Mouse (Mus musculus) heart, embryonic 15.5 days (tissue): ENCODE data around the gene C130074G19Rik. TPM values are rescaled to one million over a fixed set of nuclear protein-coding genes. Genes with fewer than 3 reads are reported as not detected.

Source experiments
- ATAC-seq: fragments of 200-750 bp; cut with Nextera tagmentation; replicated peaks from 2 replicates; pipeline ENCODE4 v1.8.0; 2017; ENCODE audit warnings: low read depth, moderate TSS enrichment; ENCODE audit not compliant: insufficient number of reproducible peaks, insufficient read depth, low FRiP score
- H3K27ac ChIP-seq: fragments of 300-500 bp; sonication (generic); 2 replicates; pipeline ENCODE4 v1.5.1; 2015; ENCODE audit warnings: mild to moderate bottlenecking, inconsistent platforms
- H3K27me3 ChIP-seq: fragments of 300-500 bp; sonication (generic); 2 replicates; pipeline ENCODE4 v1.6.1; 2015; ENCODE audit warnings: inconsistent platforms
- H3K36me3 ChIP-seq: fragments of 300-500 bp; sonication (generic); 2 replicates; pipeline ENCODE4 v1.6.1; 2015; ENCODE audit warnings: mild to moderate bottlenecking, inconsistent platforms
- H3K4me1 ChIP-seq: fragments of 300-500 bp; sonication (generic); replicated peaks from 2 replicates; pipeline ENCODE4 v1.6.1; 2015; ENCODE audit warnings: inconsistent platforms
- H3K4me2 ChIP-seq: fragments of 300-500 bp; sonication (generic); 2 replicates; pipeline ENCODE4 v1.6.1; 2015; ENCODE audit warnings: inconsistent platforms, mild to moderate bottlenecking, moderate library complexity
- H3K4me3 ChIP-seq: fragments of 300-500 bp; sonication (generic); 2 replicates; pipeline ENCODE4 v1.5.1; 2015; ENCODE audit warnings: mild to moderate bottlenecking, inconsistent platforms
- H3K9ac ChIP-seq: fragments of 300-500 bp; sonication (generic); 2 replicates; pipeline ENCODE4 v1.6.1; 2015; ENCODE audit warnings: mild to moderate bottlenecking, inconsistent platforms
- H3K9me3 ChIP-seq: fragments of 300-500 bp; sonication (generic); replicated peaks from 2 replicates; pipeline ENCODE4 v1.6.1; 2016; ENCODE audit warnings: inconsistent platforms
- WGBS: fragments of 180-500 bp; shearing (Covaris S2); methylation state at CpG from one replicate; pipeline ENCODE4 v1.1.7; 2015; ENCODE audit warnings: mixed read lengths; 5-methylcytosine and 5-hydroxymethylcytosine counted together
- polyA plus RNA-seq: library from polyadenylated mRNA; unstranded; fragments of >200 nt; fragmentation: Nextera tagmentation; extraction: Ambion mirVana; gene quantifications from 2 replicates; pipeline ENCODE4 v1.2.1, GENCODE M21; 2015

The C130074G19Rik gene
- polyA plus RNA-seq, 1 experiment from 2014 or later, result 0.93 TPM

DNA sequence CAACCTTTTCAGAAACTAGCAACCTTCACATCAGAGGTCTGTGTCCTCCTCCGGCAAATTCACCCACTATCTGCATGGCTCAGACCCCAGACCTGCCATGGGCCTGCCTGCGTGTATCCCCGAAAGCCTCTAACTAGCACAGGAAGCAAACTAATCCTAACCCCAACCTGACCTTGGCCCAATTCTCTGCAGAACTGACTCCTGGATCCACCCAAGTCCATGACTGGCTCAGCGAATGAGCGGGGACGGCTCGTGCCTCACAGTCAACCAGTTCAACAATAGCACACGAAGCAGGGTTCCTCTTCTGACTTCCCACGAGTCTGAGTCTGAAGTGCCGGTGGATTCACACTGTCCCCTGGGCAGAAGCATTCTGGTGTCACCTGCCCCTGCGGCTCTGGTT lies 9.1 kb downstream of the C130074G19Rik start:
- Histone ChIP-seq H3K4me1 (peaks cover 2% of the 10 kb centered on the region; the same call in 1 of the 2 replicates), H3K36me3 (no peaks in the 10 kb centered on the region), H3K4me3 (no peak overlapping the region), H3K27ac (no peak overlapping the region), H3K4me2 (no peak overlapping the region), H3K27me3 (no peaks in the 10 kb centered on the region), H3K9ac (no peak overlapping the region), H3K9me3 (no peaks in the 10 kb centered on the region)
- no peak for ATAC-seq
- 78% methylated on average over 11 of the region's 11 CpGs for WGBS

DNA sequence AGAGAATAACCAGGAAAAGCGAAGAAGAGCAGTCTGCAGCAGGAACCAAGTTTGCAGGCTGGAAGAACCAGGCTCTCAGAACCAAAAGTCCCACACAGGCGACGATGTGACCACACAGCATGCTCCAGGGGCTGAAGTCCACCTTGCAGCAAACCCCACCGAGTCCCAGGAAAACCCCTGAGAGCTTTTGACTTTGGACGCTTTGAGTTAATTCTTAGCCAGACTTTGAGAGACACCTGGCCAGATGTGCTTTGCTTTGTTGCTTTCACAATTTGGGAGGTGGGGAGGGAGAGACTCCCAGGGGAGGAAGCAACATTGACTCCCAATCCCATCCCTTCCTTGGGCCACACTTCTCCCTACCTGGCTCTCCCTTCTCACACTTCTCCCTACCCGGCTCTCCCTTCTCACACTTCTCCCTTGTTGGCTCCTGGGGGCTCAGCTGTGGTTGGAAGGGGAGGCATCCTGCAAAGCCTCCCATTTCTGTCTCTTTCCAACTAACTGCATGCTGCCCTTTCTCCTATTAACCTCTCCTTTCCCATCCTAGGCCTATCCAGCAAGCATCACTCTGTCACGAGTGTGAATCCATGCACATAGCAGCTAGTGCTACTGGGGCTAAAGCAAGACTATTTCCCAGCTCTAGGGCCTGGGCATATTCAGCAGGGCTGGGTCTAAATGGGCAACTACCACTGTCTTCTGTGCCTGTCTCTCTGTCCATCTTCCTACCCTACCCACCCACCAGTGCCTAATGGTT lies 10.8 kb downstream of the C130074G19Rik start:
- Histone ChIP-seq H3K4me2 (no peak overlapping the region), H3K27ac (no peak overlapping the region), H3K4me1 (peaks cover 2% of the 10 kb centered on the region; the same call in 1 of the 2 replicates), H3K4me3 (no peak overlapping the region), H3K9me3 (no peaks in the 10 kb centered on the region), H3K36me3 (no peaks in the 10 kb centered on the region), H3K27me3 (no peaks in the 10 kb centered on the region), H3K9ac (no peak overlapping the region)
- 75% methylated on average over 7 of the region's 7 CpGs for WGBS
- no peak for ATAC-seq

DNA sequence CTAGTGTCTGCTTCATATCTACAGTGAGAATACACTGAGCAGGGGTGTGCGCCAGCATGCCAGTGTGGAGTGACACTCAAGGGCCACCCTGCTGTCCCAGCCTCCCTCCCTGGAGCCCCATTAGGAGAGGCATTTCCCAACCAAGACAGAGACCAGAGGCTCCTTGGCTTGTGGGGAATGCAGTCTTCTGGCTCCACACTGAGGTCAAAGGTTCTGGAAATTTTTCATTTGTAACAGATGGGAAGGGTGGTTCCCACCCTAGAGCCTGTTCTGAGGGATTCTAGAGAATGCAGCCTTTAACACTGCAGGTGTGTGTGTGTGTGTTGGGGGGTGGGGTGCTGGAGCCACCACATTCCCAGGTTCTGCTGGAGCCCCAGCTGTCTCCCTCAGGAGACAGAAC lies 11.5 kb downstream of the C130074G19Rik start:
- Histone ChIP-seq H3K36me3 (no peaks in the 10 kb centered on the region), H3K4me2 (no peak overlapping the region), H3K9ac (no peak overlapping the region), H3K4me3 (no peak overlapping the region), H3K4me1 (peaks cover 2% of the 10 kb centered on the region; the same call in 1 of the 2 replicates), H3K27ac (no peak overlapping the region), H3K9me3 (no peaks in the 10 kb centered on the region), H3K27me3 (no peaks in the 10 kb centered on the region)
- no peak for ATAC-seq
- 70% methylated on average over 1 of the region's 1 CpGs for whole genome bisulfite sequencing

- Histone ChIP-seq H3K4me3 (no peak overlapping the region), H3K36me3 (no peaks in the 10 kb centered on the region), H3K9me3 (no peaks in the 10 kb centered on the region), H3K9ac (no peak overlapping the region), H3K27me3 (no peaks in the 10 kb centered on the region), H3K4me2 (no peak overlapping the region), H3K4me1 (peaks cover 2% of the 10 kb centered on the region; the same call in 1 of the 2 replicates), H3K27ac (no peak overlapping the region)
- WGBS, result 77% methylated on average over 11 of the region's 11 CpGs
- ATAC-seq, result no peak
Observed at GRCm38 (mm10) chr1:184870646-184871385, 12.2 kb downstream of the C130074G19Rik start.

- no peak for ATAC-seq
- no peak overlapping the region for H3K9ac ChIP-seq
- no peaks in the 10 kb centered on the region for H3K9me3 ChIP-seq
- H3K27ac ChIP-seq, result no peak overlapping the region
- H3K4me1 ChIP-seq, result peaks cover 2% of the 10 kb centered on the region; the same call in 1 of the 2 replicates
- H3K4me3 ChIP-seq, result no peak overlapping the region
- WGBS, result 72% methylated on average over 4 of the region's 4 CpGs
- H3K27me3 ChIP-seq, result no peaks in the 10 kb centered on the region
- H3K36me3 ChIP-seq, result no peaks in the 10 kb centered on the region
- H3K4me2 ChIP-seq, result no peak overlapping the region
Observed at GRCm38 (mm10) chr1:184869939-184870565, 13.0 kb downstream of the C130074G19Rik start.

- Histone ChIP-seq H3K9me3 (no peaks in the 10 kb centered on the region), H3K27ac (no peak overlapping the region), H3K36me3 (no peaks in the 10 kb centered on the region), H3K4me2 (no peak overlapping the region), H3K4me3 (no peak overlapping the region), H3K9ac (no peak overlapping the region), H3K4me1 (peaks cover 2% of the 10 kb centered on the region; the same call in 1 of the 2 replicates), H3K27me3 (no peaks in the 10 kb centered on the region)
- 71% methylated on average over 3 of the region's 3 CpGs for WGBS
- no peak for ATAC-seq
Observed at GRCm38 (mm10) chr1:184867640-184868120, 15.3 kb downstream of the C130074G19Rik start.

DNA sequence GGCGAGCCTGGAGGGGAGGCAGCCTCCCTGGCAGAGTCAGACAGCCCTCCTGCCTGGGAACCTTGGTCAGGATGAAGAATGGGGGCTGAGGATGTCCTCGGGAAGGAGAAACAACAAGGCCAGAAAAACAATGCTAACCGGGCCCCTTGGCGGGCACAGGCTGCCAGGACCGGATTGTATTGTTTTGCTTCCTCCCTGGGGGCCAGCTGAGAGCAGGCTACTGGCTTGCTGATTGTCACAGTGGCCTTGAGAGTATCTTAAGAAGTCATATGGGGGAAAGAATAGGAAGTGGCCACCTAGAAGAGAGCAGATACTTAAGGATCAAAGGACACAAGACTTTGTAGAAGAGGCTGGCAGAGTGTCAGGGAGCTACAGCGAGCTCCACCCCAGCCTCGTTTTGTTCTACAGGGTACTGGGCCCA lies 18.6 kb downstream of the C130074G19Rik start:
- H3K4me1 ChIP-seq, result 0 out of 2 replicates have a peak, but pooled peaks cover 3% of the 10 kb centered on the region
- WGBS, result 36% methylated on average over 7 of the region's 7 CpGs
- H3K36me3 ChIP-seq, result no peaks in the 10 kb centered on the region
- peak; percentile 58; the same call in 1 of the 2 replicates for ATAC-seq
- H3K27ac ChIP-seq, result peak overlapping the region; percentile 55
- H3K4me2 ChIP-seq, result no peak overlapping the region
- no peak overlapping the region for H3K9ac ChIP-seq
- no peaks in the 10 kb centered on the region for H3K27me3 ChIP-seq
- no peak overlapping the region for H3K4me3 ChIP-seq
- H3K9me3 ChIP-seq, result no peaks in the 10 kb centered on the region

GRCm38 (mm10) chr1:184862636-184863035 lies 20.4 kb downstream of the C130074G19Rik start:
- Histone ChIP-seq H3K27me3 (no peaks in the 10 kb centered on the region), H3K4me3 (no peak overlapping the region), H3K9me3 (no peaks in the 10 kb centered on the region), H3K27ac (no peak overlapping the region), H3K4me1 (0 out of 2 replicates have a peak, but pooled peaks cover 3% of the 10 kb centered on the region), H3K36me3 (no peaks in the 10 kb centered on the region), H3K9ac (no peak overlapping the region), H3K4me2 (no peak overlapping the region)
- no peak for ATAC-seq
- WGBS, result 86% methylated on average over 6 of the region's 6 CpGs

DNA sequence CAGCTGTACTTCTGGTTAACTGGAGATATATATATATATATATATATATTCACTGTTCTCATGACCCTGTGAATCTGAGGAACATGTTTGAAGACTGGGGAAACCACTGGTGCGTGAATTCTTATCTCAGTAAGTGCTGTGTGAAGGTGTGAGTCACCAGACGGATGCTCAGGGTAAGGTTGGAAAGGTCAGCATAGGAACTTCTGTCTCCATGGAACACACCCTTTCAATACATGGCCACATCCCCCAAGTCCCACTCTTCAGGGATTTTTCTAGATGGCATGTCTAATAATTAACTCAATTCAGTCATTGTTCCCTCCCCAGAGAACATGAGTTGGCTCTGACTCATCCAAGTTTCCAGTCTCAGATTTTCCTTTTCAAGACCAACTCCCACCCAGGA lies 21.5 kb downstream of the C130074G19Rik start:
- Histone ChIP-seq H3K27ac (no peak overlapping the region), H3K36me3 (no peaks in the 10 kb centered on the region), H3K4me2 (no peak overlapping the region), H3K9ac (no peak overlapping the region), H3K4me1 (0 out of 2 replicates have a peak, but pooled peaks cover 3% of the 10 kb centered on the region), H3K4me3 (no peak overlapping the region), H3K9me3 (no peaks in the 10 kb centered on the region), H3K27me3 (no peaks in the 10 kb centered on the region)
- ATAC-seq, result no peak
- 48% methylated on average over 2 of the region's 2 CpGs for WGBS

DNA sequence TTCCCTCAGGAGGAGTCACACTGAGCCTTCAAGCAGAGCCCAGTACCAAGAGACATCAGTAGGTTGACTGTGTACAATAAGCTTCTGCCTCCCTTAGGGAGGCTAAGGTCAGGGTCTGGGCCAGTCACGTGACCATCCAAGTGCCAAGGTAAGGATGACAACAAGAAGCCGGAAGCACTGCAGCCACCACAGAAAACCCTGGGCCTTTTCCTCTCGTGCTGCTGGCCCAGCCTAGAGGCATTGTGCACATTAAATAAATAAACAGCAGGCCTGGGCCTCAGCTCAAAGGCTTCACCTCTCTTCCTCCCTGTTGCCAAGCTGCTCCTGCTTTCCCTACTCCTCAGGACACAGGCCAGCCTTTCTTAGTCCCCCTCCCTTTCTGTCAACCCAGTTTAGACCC lies 22.7 kb downstream of the C130074G19Rik start:
- 0 out of 2 replicates have a peak overlapping the region, but pooled peaks have one; percentile 24 for H3K27ac ChIP-seq
- 32% methylated on average over 3 of the region's 3 CpGs for WGBS
- no peaks in the 10 kb centered on the region for H3K36me3 ChIP-seq
- no peak overlapping the region for H3K4me2 ChIP-seq
- H3K27me3 ChIP-seq, result no peaks in the 10 kb centered on the region
- 0 out of 2 replicates have a peak, but pooled peaks cover 3% of the 10 kb centered on the region for H3K4me1 ChIP-seq
- peak; percentile 48; the same call in 1 of the 2 replicates for ATAC-seq
- no peak overlapping the region for H3K9ac ChIP-seq
- H3K9me3 ChIP-seq, result no peaks in the 10 kb centered on the region
- H3K4me3 ChIP-seq, result no peak overlapping the region

DNA sequence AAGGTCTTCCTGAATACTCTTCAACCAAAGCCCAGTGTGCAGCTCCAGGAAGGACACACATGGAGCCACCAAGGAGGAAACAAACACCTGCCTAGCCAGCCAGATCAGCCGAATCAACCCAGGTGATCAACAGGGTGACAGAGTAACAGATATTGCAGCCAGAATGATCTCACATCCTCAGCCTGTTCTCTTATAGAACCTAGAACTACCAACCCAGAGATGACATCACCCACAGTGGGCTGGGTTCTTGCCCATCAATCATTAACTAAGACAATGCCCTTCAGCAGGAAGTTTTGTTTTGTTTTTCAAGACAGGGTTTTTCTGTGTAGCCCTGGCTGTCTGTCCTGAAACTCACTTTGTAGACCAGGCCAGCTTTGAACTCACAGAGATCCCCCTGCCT lies 24.8 kb downstream of the C130074G19Rik start:
- no peaks in the 10 kb centered on the region for H3K27me3 ChIP-seq
- no peak overlapping the region for H3K9ac ChIP-seq
- H3K4me1 ChIP-seq, result peaks cover 7% of the 10 kb centered on the region; the same call in 1 of the 2 replicates
- 75% methylated on average over 1 of the region's 1 CpGs for WGBS
- no peak overlapping the region for H3K4me3 ChIP-seq
- H3K36me3 ChIP-seq, result no peaks in the 10 kb centered on the region
- no peak for ATAC-seq
- H3K27ac ChIP-seq, result no peak overlapping the region
- H3K9me3 ChIP-seq, result no peaks in the 10 kb centered on the region
- H3K4me2 ChIP-seq, result no peak overlapping the region
